Mouse (Mus musculus) kidney, postnatal 0 days (tissue): Measurements from ENCODE around the gene Arfgap1. TPM values are rescaled to one million over a fixed set of nuclear protein-coding genes. Genes with fewer than 3 reads are reported as not detected.

ENCODE experiments used
- ATAC-seq: fragments of 200-750 bp; cut with Nextera tagmentation; replicated peaks from 2 replicates; pipeline ENCODE4 v1.8.0; 2017; ENCODE audit warnings: low read depth, moderate number of reproducible peaks, moderate TSS enrichment, moderate library complexity; ENCODE audit not compliant: low FRiP score
- DNase-seq: peaks from one replicate; pipeline ENCODE4 v3.0.0-alpha.2; 2016; ENCODE audit warnings: low spot score
- H3K27ac ChIP-seq: fragments of 300-500 bp; sonication (generic); 2 replicates; pipeline ENCODE4 v1.5.1; 2014; ENCODE audit warnings: mild to moderate bottlenecking
- H3K27me3 ChIP-seq: fragments of 300-500 bp; sonication (generic); 2 replicates; pipeline ENCODE4 v1.6.1; 2014; ENCODE audit warnings: low read length, mixed read lengths; ENCODE audit not compliant: insufficient read depth
- H3K36me3 ChIP-seq: fragments of 300-500 bp; sonication (generic); 2 replicates; pipeline ENCODE4 v1.6.1; 2014; ENCODE audit warnings: low read length, mixed read lengths; ENCODE audit not compliant: insufficient read depth
- H3K4me1 ChIP-seq: fragments of 300-500 bp; sonication (generic); replicated peaks from 2 replicates; pipeline ENCODE4 v1.6.1; 2014; ENCODE audit warnings: antibody characterized with exemption, low read length, mixed read lengths; ENCODE audit not compliant: insufficient read depth
- H3K4me2 ChIP-seq: fragments of 300-500 bp; sonication (generic); 2 replicates; pipeline ENCODE4 v1.6.1; 2014; ENCODE audit warnings: mild to moderate bottlenecking, low read length, moderate library complexity, mixed read lengths
- H3K4me3 ChIP-seq: fragments of 300-500 bp; sonication (generic); replicated peaks from 2 replicates; pipeline ENCODE4 v1.5.1; 2014; ENCODE audit warnings: low read depth, low read length
- H3K9ac ChIP-seq: fragments of 300-500 bp; sonication (generic); 2 replicates; pipeline ENCODE4 v1.6.1; 2014; ENCODE audit warnings: low read depth, low read length
- H3K9me3 ChIP-seq: fragments of 300-500 bp; sonication (generic); replicated peaks from 2 replicates; pipeline ENCODE4 v1.6.1; 2016; ENCODE audit warnings: low read length, inconsistent platforms, mixed read lengths
- CTCF ChIP-seq: IDR thresholded peaks from 2 replicates; pipeline ENCODE4 v1.5.1; 2016; ENCODE audit warnings: antibody characterized with exemption, low read depth, mild to moderate bottlenecking, moderate library complexity
- WGBS: fragments of 180-500 bp; shearing (Covaris S2); extraction: QIAGEN DNeasy Blood & Tissue Kit; methylation state at CpG from one replicate; pipeline ENCODE4 v1.1.7; 2014; 5-methylcytosine and 5-hydroxymethylcytosine counted together
- polyA plus RNA-seq: library from polyadenylated mRNA; unstranded; fragments of >200 nt; fragmentation: Nextera tagmentation; extraction: Ambion mirVana; gene quantifications from 2 replicates; pipeline ENCODE4 v1.2.1, GENCODE M21; 2015

The Arfgap1 gene
- polyA plus RNA-seq, 1 experiment from 2014 or later: 55.7 TPM

DNA sequence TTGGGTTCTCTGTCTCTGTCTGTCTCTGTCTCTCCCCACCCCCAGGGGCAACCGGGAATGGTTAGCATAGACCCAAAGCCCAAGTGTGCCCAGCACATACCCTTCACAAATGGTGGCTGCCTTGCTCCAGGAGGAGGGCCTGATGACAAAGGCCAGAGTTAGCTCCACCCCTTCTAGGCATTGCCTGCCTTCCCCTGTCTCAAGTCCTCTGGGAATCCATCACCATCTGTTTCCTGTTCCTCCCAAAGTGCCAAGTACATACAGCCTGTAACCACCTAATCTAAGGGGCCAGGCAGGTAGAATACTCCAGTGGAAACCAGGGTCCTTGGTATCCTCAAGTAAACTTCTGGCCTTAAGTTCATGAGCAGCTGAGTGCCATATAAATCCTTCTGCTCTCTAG, 34.6 kb upstream of the Arfgap1 start:
- DNase-seq (no peak), ATAC-seq (no peak)
- no peak overlapping the region for H3K4me2 ChIP-seq
- 77% methylated on average over 1 of the region's 1 CpGs for WGBS
- H3K4me1 ChIP-seq: no peaks in the 10 kb centered on the region
- H3K9ac ChIP-seq: no peak overlapping the region
- no peak for TF ChIP-seq CTCF
- no peak overlapping the region for H3K27ac ChIP-seq
- H3K36me3 ChIP-seq: no peaks in the 10 kb centered on the region
- H3K27me3 ChIP-seq: no peaks in the 10 kb centered on the region
- no peaks in the 10 kb centered on the region for H3K9me3 ChIP-seq
- no peak overlapping the region for H3K4me3 ChIP-seq

DNA sequence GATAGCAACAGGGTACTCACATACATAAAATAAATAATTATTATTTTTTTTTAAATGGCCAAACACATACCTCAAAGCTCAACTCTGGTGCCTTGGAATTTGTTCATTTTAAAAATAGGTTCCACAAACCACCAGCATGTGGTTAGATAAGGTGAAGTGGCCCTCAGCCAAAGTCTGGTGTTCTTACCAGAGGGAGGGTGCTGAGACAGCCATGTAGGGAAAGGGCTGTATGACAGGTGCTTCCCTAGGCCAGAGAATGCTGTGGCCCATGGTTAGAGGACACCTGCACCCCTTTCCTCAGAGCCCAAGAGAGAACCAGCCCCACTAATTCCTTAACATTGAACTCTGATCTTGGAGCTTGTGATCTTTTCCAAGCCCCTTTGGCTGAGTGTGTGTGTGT, 26.8 kb upstream of the Arfgap1 start:
- no peak overlapping the region for H3K27ac ChIP-seq
- DNase-seq (no peak), ATAC-seq (no peak)
- TF ChIP-seq CTCF: no peak
- no peak overlapping the region for H3K4me2 ChIP-seq
- H3K9ac ChIP-seq: no peak overlapping the region
- no peaks in the 10 kb centered on the region for H3K27me3 ChIP-seq
- no peak overlapping the region for H3K4me3 ChIP-seq
- H3K36me3 ChIP-seq: no peaks in the 10 kb centered on the region
- H3K9me3 ChIP-seq: no peaks in the 10 kb centered on the region
- H3K4me1 ChIP-seq: no peaks in the 10 kb centered on the region

DNA sequence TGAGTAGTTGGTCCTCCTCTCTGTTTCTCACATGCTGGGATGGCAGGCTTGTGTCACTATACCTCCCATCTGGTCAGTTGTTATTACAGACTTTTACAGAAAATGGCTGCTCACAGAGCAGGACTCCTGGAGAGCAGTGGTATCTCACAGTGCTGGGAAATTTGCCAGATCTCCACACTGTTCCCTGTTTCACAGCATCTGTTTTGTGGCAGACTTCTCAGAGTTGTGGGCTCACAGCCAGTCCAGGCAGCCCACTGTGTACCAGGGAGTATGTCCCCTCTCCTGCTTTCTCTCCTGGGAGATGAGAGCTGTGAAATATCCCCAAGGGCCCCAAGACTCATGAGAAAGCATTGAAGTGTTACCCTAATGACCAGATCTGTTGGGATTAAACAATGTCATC, 25.2 kb upstream of the Arfgap1 start:
- Histone ChIP-seq H3K36me3 (no peaks in the 10 kb centered on the region), H3K9ac (no peak overlapping the region), H3K9me3 (no peaks in the 10 kb centered on the region), H3K4me3 (no peak overlapping the region), H3K4me1 (no peaks in the 10 kb centered on the region), H3K4me2 (no peak overlapping the region), H3K27me3 (no peaks in the 10 kb centered on the region), H3K27ac (no peak overlapping the region)
- ATAC-seq: no peak
- DNase-seq: no peak
- no peak for TF ChIP-seq CTCF

DNA sequence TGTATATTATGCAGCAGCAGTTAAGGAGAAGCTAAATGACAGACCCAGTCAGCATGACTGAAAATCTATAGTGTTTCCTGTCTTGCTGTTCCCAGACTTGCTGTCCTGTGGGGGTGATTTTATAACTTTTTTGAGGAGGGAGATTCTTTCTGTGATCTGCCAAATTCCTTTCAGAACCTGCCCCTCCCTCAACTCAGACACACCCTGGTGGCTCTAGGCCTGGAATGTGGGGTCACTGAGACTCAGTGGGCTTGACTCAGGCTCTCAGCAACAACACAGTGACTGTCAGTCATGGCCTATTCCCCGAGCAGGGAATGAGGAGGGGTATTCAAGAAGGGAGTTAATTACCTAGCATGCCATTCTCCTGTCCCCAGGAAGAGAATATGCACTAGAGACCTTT, 17.1 kb upstream of the Arfgap1 start:
- Histone ChIP-seq H3K4me2 (no peak overlapping the region), H3K9me3 (no peaks in the 10 kb centered on the region), H3K4me1 (peaks cover 5% of the 10 kb centered on the region; the same call in 1 of the 2 replicates), H3K36me3 (no peaks in the 10 kb centered on the region), H3K4me3 (no peak overlapping the region), H3K9ac (no peak overlapping the region), H3K27ac (no peak overlapping the region), H3K27me3 (no peaks in the 10 kb centered on the region)
- 0% methylated on average over 1 of the region's 1 CpGs for WGBS
- ATAC-seq (no peak), DNase-seq (peak; percentile 24)
- no peak for TF ChIP-seq CTCF

DNA sequence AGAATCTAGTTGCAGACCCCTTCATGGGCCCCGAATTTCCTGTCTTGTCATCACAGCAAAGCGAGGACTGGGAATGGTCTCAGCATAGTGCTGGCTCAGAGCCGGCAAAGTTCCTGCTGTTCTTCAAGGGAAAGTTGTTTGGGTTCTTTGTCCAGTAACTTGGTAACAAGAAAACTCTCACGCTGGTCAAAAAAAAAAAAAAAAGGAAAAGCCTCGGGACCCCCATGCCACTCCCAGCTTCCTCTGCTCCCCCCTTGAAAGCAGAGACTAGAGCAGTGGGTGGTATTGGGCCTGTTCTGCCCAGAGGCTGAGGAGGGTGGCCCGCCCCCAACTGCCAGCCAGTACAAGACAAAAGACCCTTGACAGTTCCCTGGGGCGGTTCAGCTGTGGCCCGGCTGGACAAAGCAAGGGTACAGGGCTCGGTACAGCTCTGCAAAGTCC, 14.3 kb upstream of the Arfgap1 start:
- H3K4me2 ChIP-seq: peak overlapping the region; percentile 41
- H3K27ac ChIP-seq: peak overlapping the region; percentile 19; the same call in 1 of the 2 replicates
- no peaks in the 10 kb centered on the region for H3K36me3 ChIP-seq
- peaks cover 8% of the 10 kb centered on the region; the same call in 1 of the 2 replicates for H3K4me1 ChIP-seq
- no peaks in the 10 kb centered on the region for H3K27me3 ChIP-seq
- DNase-seq: peak; percentile 60
- no peak for ATAC-seq
- no peaks in the 10 kb centered on the region for H3K9me3 ChIP-seq
- no peak overlapping the region for H3K4me3 ChIP-seq
- no peak for TF ChIP-seq CTCF
- H3K9ac ChIP-seq: no peak overlapping the region
- 18% methylated on average over 9 of the region's 9 CpGs for WGBS

DNA sequence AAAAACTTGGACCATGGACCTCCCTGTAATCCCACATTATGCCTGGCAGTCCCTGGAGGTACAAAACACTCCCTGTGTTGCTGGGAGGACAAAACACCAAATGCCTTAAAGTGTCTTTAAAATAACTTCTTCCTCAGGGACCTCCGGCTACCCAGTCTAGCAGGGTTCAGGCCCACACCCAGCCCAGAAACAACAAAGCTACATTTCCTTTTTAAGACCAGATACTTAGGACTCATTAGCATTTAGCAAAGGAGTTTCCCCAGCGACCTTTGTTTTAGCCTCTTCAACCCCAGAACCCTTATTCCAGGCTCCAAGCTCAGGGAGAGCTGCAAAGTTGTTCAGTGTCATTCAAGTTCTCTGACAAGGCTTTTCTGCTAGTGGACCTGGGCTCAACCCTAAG, 13.4 kb upstream of the Arfgap1 start:
- WGBS: 35% methylated on average over 2 of the region's 2 CpGs
- ATAC-seq: no peak

More for the DNA sequence above, 13.4 kb upstream of the Arfgap1 start:
- no peak for TF ChIP-seq CTCF
- Histone ChIP-seq H3K9ac (peak overlapping the region; percentile 54; the same call in 1 of the 2 replicates), H3K4me1 (peaks cover 8% of the 10 kb centered on the region; the same call in 1 of the 2 replicates), H3K36me3 (no peaks in the 10 kb centered on the region), H3K27me3 (no peaks in the 10 kb centered on the region), H3K4me3 (peak overlapping the region; percentile 52), H3K27ac (peak overlapping the region; percentile 19; the same call in 1 of the 2 replicates), H3K4me2 (peak overlapping the region; percentile 91), H3K9me3 (no peaks in the 10 kb centered on the region)
- no peak for DNase-seq
